Mouse (Mus musculus): ENCODE results near the gene Stk39. TPM values are rescaled to one million over a fixed set of nuclear protein-coding genes. Genes with fewer than 3 reads are reported as not detected.

Stk39 gene
- polyA plus RNA-seq, 1 experiment from 2014 or later = 39.5 TPM

DNA sequence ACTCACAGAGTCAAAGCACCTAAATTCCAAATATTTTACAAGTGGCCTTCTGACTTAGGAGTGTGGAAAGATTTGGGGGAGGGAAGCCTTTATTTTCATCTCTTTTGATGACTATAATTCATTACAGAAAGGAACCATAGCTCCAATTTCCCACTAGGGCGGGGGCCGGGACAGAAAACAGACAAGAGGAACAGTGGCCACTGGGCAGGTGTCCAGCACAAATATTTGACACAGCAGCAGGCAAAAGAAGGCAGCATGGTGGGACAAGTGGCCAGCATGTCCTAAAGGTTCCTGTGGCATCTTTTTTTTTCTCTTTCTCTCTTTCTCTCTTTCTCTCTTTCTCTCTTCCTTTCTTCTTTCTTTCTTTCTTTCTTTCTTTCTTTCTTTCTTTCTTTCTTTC, 154.6 kb downstream of the Stk39 start:
- Histone ChIP-seq H3K4me1 (ENCODE audit: control insufficient read depth, insufficient read depth, low read length) (peaks cover 7% of the 10 kb centered on the region; the same call in 1 of the 2 replicates), H3K9ac (ENCODE audit: low read length) (no peak overlapping the region), H3K36me3 (ENCODE audit: control insufficient read depth, insufficient read depth, low read length) (no peaks in the 10 kb centered on the region), H3K27me3 (ENCODE audit: control insufficient read depth, insufficient read depth, low read length) (no peaks in the 10 kb centered on the region), H3K9me3 (ENCODE audit: control insufficient read depth, low read length) (no peaks in the 10 kb centered on the region), H3K4me2 (ENCODE audit: low read depth) (no peak overlapping the region), H3K27ac (ENCODE audit: low read depth, low read length) (no peak overlapping the region), H3K4me3 (ENCODE audit: low read depth, low read length) (no peak overlapping the region)
- DNase-seq (ENCODE audit: low spot score) = no peak
- no peak for ATAC-seq (ENCODE audit: insufficient read depth, low FRiP score, low TSS enrichment)
- 73% methylated on average over 2 of the region's 2 CpGs for WGBS

GRCm38 (mm10) chr2:68315258-68315657, 156.8 kb downstream of the Stk39 start:
- H3K36me3 ChIP-seq (ENCODE audit: control insufficient read depth, insufficient read depth, low read length) = no peaks in the 10 kb centered on the region
- H3K9me3 ChIP-seq (ENCODE audit: control insufficient read depth, low read length) = no peaks in the 10 kb centered on the region
- H3K4me2 ChIP-seq (ENCODE audit: low read depth) = no peak overlapping the region
- WGBS = 80% methylated on average over 11 of the region's 11 CpGs
- no peaks in the 10 kb centered on the region for H3K4me1 ChIP-seq (ENCODE audit: control insufficient read depth, insufficient read depth, low read length)
- no peak for ATAC-seq (ENCODE audit: insufficient read depth, low FRiP score, low TSS enrichment)
- peak; percentile 26 for DNase-seq (ENCODE audit: low spot score)
- H3K27me3 ChIP-seq (ENCODE audit: control insufficient read depth, insufficient read depth, low read length) = no peaks in the 10 kb centered on the region
- no peak overlapping the region for H3K4me3 ChIP-seq (ENCODE audit: low read depth, low read length)
- H3K9ac ChIP-seq (ENCODE audit: low read length) = no peak overlapping the region
- no peak overlapping the region for H3K27ac ChIP-seq (ENCODE audit: low read depth, low read length)

- Histone ChIP-seq H3K9ac (ENCODE audit: low read length) (no peak overlapping the region), H3K36me3 (ENCODE audit: control insufficient read depth, insufficient read depth, low read length) (no peaks in the 10 kb centered on the region), H3K9me3 (ENCODE audit: control insufficient read depth, low read length) (no peaks in the 10 kb centered on the region), H3K4me1 (ENCODE audit: control insufficient read depth, insufficient read depth, low read length) (no peaks in the 10 kb centered on the region), H3K27me3 (ENCODE audit: control insufficient read depth, insufficient read depth, low read length) (no peaks in the 10 kb centered on the region), H3K4me3 (ENCODE audit: low read depth, low read length) (no peak overlapping the region), H3K4me2 (ENCODE audit: low read depth) (no peak overlapping the region), H3K27ac (ENCODE audit: low read depth, low read length) (no peak overlapping the region)
- 95% methylated on average over 3 of the region's 3 CpGs for WGBS
- no peak for DNase-seq (ENCODE audit: low spot score)
- ATAC-seq (ENCODE audit: insufficient read depth, low FRiP score, low TSS enrichment) = no peak
These were observed 161.9 kb downstream of the Stk39 start for GRCm38 (mm10) chr2:68310121-68310520.

- Histone ChIP-seq H3K4me2 (ENCODE audit: low read depth) (no peak overlapping the region), H3K36me3 (ENCODE audit: control insufficient read depth, insufficient read depth, low read length) (no peaks in the 10 kb centered on the region), H3K4me3 (ENCODE audit: low read depth, low read length) (no peak overlapping the region), H3K27me3 (ENCODE audit: control insufficient read depth, insufficient read depth, low read length) (no peaks in the 10 kb centered on the region), H3K4me1 (ENCODE audit: control insufficient read depth, insufficient read depth, low read length) (no peaks in the 10 kb centered on the region), H3K27ac (ENCODE audit: low read depth, low read length) (no peak overlapping the region), H3K9ac (ENCODE audit: low read length) (no peak overlapping the region), H3K9me3 (ENCODE audit: control insufficient read depth, low read length) (no peaks in the 10 kb centered on the region)
- ATAC-seq (ENCODE audit: insufficient read depth, low FRiP score, low TSS enrichment) (no peak), DNase-seq (ENCODE audit: low spot score) (no peak)
- WGBS = 91% methylated on average over 4 of the region's 4 CpGs
These were observed 165.5 kb downstream of the Stk39 start for GRCm38 (mm10) chr2:68306519-68306918.

DNA sequence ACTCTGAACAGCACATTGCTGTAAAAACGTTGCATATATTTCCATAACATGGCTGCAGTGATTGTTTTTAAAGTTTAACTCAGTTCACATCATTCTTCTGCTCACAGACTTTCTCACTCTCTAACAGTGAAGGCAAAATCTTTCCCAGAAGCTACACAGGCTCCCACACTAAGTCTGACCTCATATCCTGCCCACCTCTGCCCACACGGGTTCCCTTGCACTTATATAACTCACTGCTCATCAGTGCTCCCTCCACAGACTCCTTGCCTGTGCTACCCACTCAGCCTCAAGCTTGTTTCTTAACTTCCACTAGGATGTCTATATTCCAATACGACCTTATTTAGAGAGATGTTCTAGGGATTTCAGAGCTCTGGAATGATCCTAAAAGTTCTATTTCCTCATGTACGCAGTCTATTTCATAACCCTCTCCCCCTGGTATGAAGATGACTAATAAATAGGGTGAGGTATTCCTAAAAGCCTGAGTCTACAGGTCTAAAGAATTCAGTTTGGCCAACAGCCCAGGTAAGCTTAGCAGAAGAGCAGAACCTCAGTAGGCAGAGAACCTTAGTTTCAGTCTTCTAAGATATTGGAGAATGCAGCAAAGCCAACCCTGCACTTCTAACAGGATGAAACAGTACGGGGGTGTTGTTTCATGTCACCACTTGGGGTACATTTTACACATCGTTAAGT, 167.2 kb downstream of the Stk39 start:
- H3K4me1 ChIP-seq (ENCODE audit: control insufficient read depth, insufficient read depth, low read length) = no peaks in the 10 kb centered on the region
- 87% methylated on average over 6 of the region's 6 CpGs for WGBS
- ATAC-seq (ENCODE audit: insufficient read depth, low FRiP score, low TSS enrichment) (no peak), DNase-seq (ENCODE audit: low spot score) (no peak)
- no peak overlapping the region for H3K4me2 ChIP-seq (ENCODE audit: low read depth)
- H3K27me3 ChIP-seq (ENCODE audit: control insufficient read depth, insufficient read depth, low read length) = no peaks in the 10 kb centered on the region
- H3K9ac ChIP-seq (ENCODE audit: low read length) = no peak overlapping the region
- H3K27ac ChIP-seq (ENCODE audit: low read depth, low read length) = no peak overlapping the region
- no peaks in the 10 kb centered on the region for H3K36me3 ChIP-seq (ENCODE audit: control insufficient read depth, insufficient read depth, low read length)
- H3K9me3 ChIP-seq (ENCODE audit: control insufficient read depth, low read length) = no peaks in the 10 kb centered on the region
- H3K4me3 ChIP-seq (ENCODE audit: low read depth, low read length) = no peak overlapping the region

DNA sequence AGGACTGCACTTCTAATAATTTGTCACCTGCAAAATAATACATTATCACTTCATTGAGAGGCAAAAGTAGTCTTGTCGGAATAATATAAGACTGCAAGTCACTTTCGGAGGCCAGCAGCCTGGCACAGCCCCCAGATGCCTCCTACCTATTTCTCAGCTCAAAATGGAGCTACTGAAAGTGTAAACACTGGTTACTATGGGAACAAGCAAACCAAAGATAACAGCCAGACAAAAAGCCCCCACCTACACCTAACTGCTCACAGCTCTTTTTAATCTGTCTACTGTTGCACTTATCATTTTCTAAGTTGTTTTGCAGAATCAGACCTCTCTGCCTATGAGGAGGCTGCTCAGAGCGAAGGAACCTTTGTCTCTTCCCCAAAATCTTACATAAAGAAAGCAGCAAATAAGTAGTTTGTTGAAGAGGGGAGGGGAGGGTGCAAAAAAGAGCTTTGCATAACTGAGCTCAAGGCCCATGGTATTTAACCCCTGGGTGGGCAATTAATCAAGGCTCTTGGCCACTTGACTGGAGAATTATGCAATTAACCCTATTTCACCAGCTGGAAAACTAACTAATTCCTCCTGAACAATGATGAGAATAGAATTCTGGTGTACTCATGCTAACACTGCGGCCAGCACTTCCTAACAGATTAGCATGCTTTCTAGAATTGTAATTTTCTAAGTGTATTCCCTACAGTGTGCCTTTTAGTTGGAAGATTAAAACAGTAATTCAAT, 170.1 kb downstream of the Stk39 start:
- Histone ChIP-seq H3K27me3 (ENCODE audit: control insufficient read depth, insufficient read depth, low read length) (no peaks in the 10 kb centered on the region), H3K9ac (ENCODE audit: low read length) (no peak overlapping the region), H3K4me3 (ENCODE audit: low read depth, low read length) (no peak overlapping the region), H3K27ac (ENCODE audit: low read depth, low read length) (no peak overlapping the region), H3K4me1 (ENCODE audit: control insufficient read depth, insufficient read depth, low read length) (no peaks in the 10 kb centered on the region), H3K4me2 (ENCODE audit: low read depth) (no peak overlapping the region), H3K9me3 (ENCODE audit: control insufficient read depth, low read length) (no peaks in the 10 kb centered on the region), H3K36me3 (ENCODE audit: control insufficient read depth, insufficient read depth, low read length) (no peaks in the 10 kb centered on the region)
- DNase-seq (ENCODE audit: low spot score) (no peak), ATAC-seq (ENCODE audit: insufficient read depth, low FRiP score, low TSS enrichment) (no peak)
- WGBS = 77% methylated on average over 4 of the region's 4 CpGs

GRCm38 (mm10) chr2:68298356-68298755, 173.7 kb downstream of the Stk39 start:
- no peaks in the 10 kb centered on the region for H3K36me3 ChIP-seq (ENCODE audit: control insufficient read depth, insufficient read depth, low read length)
- no peak overlapping the region for H3K9ac ChIP-seq (ENCODE audit: low read length)
- H3K4me1 ChIP-seq (ENCODE audit: control insufficient read depth, insufficient read depth, low read length) = peaks cover under 1% of the 10 kb centered on the region; the same call in 1 of the 2 replicates
- no peak overlapping the region for H3K4me3 ChIP-seq (ENCODE audit: low read depth, low read length)
- no peaks in the 10 kb centered on the region for H3K9me3 ChIP-seq (ENCODE audit: control insufficient read depth, low read length)
- 90% methylated on average over 3 of the region's 3 CpGs for WGBS
- H3K27ac ChIP-seq (ENCODE audit: low read depth, low read length) = no peak overlapping the region
- no peak overlapping the region for H3K4me2 ChIP-seq (ENCODE audit: low read depth)
- DNase-seq (ENCODE audit: low spot score) = no peak
- H3K27me3 ChIP-seq (ENCODE audit: control insufficient read depth, insufficient read depth, low read length) = no peaks in the 10 kb centered on the region
- no peak for ATAC-seq (ENCODE audit: insufficient read depth, low FRiP score, low TSS enrichment)

GRCm38 (mm10) chr2:68297955-68298354, 174.1 kb downstream of the Stk39 start:
- 97% methylated on average over 2 of the region's 2 CpGs for WGBS
- H3K4me3 ChIP-seq (ENCODE audit: low read depth, low read length) = no peak overlapping the region
- DNase-seq (ENCODE audit: low spot score) (no peak), ATAC-seq (ENCODE audit: insufficient read depth, low FRiP score, low TSS enrichment) (no peak)
- H3K27me3 ChIP-seq (ENCODE audit: control insufficient read depth, insufficient read depth, low read length) = no peaks in the 10 kb centered on the region
- H3K4me1 ChIP-seq (ENCODE audit: control insufficient read depth, insufficient read depth, low read length) = peaks cover 4% of the 10 kb centered on the region
- no peaks in the 10 kb centered on the region for H3K9me3 ChIP-seq (ENCODE audit: control insufficient read depth, low read length)
- no peaks in the 10 kb centered on the region for H3K36me3 ChIP-seq (ENCODE audit: control insufficient read depth, insufficient read depth, low read length)
- H3K9ac ChIP-seq (ENCODE audit: low read length) = no peak overlapping the region
- H3K4me2 ChIP-seq (ENCODE audit: low read depth) = no peak overlapping the region
- H3K27ac ChIP-seq (ENCODE audit: low read depth, low read length) = no peak overlapping the region

DNA sequence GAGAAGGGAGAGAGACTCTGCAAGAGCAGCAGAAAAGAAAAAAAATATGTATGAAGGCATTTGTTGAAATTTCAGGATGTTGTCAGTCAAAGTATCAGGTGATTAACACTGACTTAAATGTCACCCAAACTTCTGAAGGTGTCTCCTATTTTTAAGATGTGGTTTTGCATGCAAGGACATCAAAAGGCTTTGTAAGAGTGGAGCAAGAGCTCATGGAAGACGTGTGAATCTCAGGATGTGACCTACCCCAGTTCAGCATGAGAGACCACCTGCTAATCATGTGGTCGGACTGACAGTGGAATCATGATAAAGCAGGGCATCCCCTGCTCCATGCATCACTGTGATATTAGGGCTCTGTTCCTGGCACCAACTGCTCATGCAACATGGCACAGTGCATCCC, 175.3 kb downstream of the Stk39 start:
- no peak overlapping the region for H3K9ac ChIP-seq (ENCODE audit: low read length)
- peaks cover 10% of the 10 kb centered on the region for H3K4me1 ChIP-seq (ENCODE audit: control insufficient read depth, insufficient read depth, low read length)
- H3K27ac ChIP-seq (ENCODE audit: low read depth, low read length) = no peak overlapping the region

More for the DNA sequence above, 175.3 kb downstream of the Stk39 start:
- H3K4me3 ChIP-seq (ENCODE audit: low read depth, low read length) = no peak overlapping the region
- no peak overlapping the region for H3K4me2 ChIP-seq (ENCODE audit: low read depth)
- no peaks in the 10 kb centered on the region for H3K36me3 ChIP-seq (ENCODE audit: control insufficient read depth, insufficient read depth, low read length)
- ATAC-seq (ENCODE audit: insufficient read depth, low FRiP score, low TSS enrichment) = no peak
- no peaks in the 10 kb centered on the region for H3K9me3 ChIP-seq (ENCODE audit: control insufficient read depth, low read length)
- no peak for DNase-seq (ENCODE audit: low spot score)
- 81% methylated on average over 2 of the region's 2 CpGs for WGBS
- no peaks in the 10 kb centered on the region for H3K27me3 ChIP-seq (ENCODE audit: control insufficient read depth, insufficient read depth, low read length)

Data from neural tube, embryonic 11.5 days (tissue).